Mouse (Mus musculus) frontal cortex, postnatal 14 days (tissue): Measurements from ENCODE around the gene Dpf3.

Source experiments
- DNase-seq, 2 experiments: peaks; one replicate each; pipeline ENCODE4 v3.0.0; 2022; ENCODE audit warnings: low spot score in 2 of 2

Gene Dpf3

DNA sequence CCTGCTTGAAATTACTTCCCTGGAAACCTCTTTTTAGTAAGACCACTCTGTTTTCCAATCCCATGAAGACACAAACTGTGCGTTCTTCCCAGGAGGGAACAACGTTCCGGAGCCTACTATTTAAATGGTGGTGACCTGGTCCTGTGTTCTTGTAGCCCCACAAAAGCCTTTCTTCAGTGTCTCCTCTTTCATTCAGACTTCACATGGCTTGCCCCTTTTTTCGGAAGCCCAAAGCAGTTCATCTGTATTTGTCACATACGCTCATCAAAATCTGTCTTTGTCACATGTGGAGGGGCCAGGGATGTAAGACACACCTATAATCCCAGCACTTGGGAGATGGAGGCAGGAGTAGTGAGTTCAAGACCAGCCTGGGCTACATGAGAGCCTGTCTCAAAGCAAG, 73.8 kb downstream of the Dpf3 start:
- DNase-seq = no peak

DNA sequence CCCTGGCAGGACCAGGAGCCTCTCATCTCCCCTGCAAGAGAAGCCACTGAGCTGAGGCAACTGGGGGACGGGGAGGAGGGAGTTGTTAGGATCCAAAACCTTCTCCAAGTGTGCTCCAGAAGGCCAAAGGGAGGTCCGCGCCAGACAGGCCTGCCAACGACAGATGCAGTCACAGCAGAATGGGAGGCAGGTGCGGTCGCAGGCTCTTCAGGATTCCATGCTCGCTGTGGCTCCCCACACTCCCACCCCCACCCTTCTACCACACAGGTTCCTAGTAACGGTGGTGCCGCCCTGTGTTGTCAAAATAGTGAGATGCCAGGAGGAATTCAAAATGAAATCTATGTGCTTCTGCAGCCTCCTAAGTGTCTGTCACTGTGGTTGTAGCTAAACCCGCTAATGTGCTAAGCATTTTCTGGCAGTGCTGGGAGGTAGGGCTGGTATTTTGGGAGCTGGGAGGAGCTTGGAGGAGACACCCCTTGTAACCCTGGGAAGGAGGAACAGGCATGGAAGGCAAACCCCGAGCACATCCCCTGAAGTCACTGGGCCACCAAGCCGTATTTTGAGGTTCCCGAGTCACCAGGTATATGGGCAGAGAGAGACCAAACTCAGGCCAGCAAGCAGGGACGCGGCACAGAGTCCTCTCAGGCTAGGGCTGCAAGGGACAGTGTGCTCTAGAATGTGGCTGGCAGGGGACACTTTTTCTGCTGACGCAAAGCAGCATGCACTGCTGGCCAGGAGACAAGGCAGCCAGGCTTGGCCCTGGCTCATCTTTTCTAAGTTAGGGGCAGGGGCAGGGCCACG, 75.6 kb downstream of the Dpf3 start:
- DNase-seq = peak; percentile 31 to 36

DNA sequence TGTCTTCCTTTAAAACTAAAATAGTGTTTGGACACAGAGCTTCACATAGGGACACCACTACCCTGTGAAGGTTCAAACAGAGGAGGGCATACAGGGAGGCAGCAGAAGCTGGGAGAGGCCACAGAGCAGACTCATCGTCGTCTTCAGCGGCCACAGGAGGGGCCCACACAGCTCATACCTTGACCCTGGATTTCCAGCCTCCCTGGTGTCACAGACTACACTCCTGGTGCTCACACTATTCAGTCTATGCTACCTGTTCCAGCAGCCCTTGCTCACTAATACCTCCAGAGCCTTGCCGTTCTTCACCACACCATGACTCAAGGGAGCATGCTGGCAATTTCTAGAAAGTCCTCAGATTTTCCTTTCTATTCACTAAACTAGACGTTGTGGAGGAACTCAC, 76.5 kb downstream of the Dpf3 start:
- DNase-seq = no peak

DNA sequence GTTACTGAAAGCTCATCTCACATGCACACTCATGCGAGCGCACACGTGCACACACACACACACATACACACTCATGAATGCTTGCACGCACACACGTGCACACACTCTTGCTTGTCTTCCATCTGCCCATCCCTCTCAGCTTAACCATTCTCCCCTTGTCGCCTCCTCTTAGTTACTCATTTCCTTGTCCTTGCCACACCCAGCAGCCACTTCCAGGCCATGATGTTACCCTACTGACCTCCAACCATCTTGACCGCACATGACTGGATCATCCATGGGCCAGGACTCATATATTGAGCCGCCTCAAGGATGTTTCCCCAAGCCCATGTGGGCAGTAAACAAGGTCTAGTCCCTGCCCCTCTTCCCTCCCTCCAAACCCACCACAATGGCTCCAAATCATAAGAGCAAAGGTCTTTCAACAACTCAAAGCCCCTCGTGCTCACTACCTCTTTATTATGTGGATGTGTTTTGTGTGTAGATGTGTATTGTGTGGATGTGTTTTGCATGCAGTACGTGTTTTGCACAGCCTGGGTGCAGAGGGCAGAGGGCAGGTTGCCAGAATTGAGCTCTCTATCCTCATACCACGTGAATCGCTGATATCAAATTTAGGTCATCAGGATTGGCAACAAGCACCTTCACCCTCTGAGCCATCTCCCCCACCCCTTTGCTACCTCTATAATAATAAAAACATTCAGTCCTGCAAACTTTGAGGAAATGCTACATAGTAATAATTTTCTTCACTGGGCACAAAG, 82.0 kb downstream of the Dpf3 start:
- no peak for DNase-seq

DNA sequence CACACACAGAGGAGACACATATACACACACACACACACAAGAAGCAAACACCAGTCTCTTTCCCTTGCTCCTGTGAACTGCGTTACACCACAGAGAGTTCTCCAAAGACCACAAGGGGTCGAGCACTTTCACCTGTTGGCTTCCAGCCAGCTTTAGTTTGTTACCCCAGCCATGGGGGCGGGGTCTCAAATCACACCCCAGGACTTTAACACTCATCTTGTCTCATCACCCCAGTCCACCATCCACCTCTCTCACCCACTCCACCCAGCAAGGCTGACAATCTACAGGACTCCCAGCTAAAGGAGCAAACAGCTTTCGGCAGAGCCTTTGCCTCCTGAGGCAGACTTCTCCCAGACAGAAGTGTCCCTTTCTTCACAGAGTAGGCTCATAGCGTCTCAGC, 85.2 kb downstream of the Dpf3 start:
- no peak for DNase-seq

DNA sequence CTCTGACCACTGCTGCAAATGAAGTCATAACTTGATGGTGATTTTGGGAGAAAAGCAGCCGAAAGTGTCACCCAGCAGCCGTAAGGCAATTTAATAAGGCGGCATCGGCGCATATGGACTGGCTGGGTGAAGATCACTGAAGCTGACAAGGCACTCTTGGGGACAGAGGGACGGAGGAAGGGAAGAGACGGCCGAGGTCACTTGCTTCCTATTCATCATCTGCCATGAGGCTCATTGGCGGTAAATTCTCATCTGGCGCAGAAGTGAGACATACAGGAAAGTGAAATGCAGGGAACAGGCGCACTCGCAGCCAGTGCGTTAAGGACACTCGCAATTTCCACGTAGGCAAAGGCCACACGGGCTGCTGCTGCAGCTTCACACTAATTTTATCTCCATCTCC, 95.5 kb downstream of the Dpf3 start:
- no peak for DNase-seq

DNA sequence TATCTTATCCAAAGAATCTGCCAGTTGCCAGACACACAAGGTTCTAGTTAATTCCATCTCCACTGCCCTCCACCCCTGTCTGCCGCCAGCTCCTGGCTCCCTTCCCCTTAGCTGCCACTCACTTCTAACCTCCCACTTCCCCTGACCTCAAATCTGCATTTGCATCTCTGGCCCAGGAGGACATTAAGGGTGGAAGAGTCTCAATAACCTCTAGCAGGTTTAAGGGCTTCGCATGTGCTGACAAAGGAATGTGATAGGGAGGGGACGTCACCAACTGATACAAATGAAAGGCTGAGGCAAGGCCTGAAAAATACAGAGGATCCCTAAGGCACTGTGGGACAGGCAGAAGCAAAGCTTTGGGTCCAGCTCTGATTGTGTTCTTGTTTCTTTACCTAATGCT, 100.0 kb downstream of the Dpf3 start:
- no peak for DNase-seq

DNA sequence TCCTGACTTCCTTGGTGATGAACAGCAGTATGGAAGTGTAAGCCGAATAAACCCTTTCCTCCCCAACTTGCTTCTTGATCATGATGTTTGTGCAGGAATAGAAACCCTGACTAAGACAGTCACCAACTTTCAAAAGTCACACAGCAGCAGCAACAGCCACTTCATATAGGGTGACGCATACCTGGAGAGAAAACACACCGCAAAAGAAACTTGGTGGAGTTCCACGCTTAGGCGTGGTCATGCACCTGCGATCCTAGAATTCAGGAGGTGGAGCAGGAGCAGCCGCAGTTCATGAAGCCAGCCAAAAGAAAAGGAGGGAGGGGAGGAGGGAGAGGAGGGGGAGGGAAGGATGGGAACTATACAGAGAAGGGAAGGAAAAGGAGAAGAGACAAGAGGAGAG, 106.4 kb downstream of the Dpf3 start:
- DNase-seq = no peak

DNA sequence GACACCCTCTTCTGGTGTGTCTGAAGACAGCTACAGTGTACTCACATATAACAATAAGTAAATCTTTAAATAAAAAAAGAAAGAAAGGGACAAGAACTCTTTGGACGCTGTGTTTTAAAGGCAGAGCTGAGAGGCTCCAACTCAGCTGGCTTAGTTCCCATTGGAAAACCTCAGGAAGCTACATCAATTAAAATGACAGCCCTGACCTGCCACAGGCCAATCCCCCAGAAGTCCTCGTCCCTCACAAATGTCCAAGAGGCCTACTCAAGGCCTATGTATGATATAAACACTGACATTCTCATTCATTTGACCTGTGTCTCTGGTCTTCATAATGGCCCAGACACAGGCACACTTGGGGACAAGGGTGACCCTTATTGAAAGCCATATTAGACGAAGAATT, 107.5 kb downstream of the Dpf3 start:
- DNase-seq = no peak

DNA sequence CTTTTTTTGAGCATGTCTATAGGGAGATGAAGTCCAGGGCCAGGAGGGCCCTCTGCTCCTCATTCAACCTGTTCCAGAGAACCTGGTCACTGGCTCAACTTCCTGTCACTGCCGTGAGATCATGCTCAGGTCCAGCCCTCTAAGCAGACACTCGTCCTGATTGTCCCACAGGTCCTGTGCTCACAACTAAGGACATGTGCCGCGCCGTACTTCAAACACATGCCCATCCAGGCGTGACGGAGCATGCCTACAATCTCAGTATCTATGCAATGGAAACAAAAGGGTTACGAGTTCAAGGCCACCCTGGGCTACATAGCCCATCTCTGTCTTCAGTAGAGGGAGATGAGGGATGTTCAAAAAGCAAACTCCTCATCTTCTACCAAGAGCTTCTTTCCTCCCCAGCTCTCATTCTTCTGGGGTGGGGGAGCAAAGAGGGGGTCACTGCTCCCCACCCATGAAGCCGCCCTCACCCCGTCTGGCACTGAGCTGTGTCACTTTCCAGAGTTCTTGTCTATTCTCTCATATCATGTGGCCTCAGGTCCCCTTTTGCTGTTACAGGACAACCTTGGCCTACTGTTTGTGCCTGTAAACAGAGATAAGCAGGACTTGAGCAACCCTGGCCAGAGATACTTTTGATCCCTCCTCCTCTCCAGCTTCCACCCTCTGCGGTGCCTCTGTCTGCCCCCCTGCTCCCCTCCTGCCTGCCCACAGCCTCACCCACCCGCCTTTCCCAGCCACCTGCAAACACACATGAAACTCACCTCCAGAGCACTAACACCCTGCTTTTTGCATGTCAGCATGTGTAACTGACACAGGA, 112.3 kb downstream of the Dpf3 start:
- no peak for DNase-seq

DNA sequence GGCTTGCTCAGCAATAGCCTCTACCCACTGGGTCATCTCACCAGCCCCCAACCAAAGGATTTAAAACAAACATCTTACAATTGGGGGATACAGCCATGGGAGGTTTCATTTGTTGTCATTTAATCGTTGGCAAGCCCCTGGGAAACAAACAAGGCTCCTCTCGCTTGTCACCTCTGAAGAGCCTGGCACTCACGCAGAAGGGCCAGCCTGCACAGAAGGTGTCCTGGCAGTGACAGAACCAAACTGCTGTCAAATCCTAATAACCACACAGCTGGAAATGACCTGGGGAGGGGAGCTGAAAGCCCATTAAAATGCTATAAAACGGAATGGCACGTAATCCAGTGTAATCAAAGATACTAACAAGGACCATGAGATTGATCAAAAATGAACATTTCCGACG, 114.4 kb downstream of the Dpf3 start:
- no peak for DNase-seq

DNA sequence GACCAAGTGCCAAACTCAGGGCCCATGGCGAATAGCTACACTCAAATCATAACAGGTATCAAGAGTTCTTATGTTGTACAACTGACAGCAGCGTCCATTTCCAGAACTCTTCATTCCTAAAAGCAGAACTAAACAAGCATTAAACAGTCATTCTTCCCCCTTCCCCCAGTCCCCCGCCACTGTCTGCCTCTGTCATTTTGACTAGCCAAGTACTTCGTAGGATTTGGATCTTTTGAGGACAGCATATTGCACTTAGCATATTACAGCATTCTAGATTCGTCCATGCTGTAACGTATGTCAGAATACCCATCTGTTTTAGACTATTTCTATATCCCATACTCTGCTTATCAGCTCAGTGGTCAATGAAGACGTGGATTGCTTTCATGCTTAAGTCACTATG, 115.2 kb downstream of the Dpf3 start:
- no peak for DNase-seq

DNA sequence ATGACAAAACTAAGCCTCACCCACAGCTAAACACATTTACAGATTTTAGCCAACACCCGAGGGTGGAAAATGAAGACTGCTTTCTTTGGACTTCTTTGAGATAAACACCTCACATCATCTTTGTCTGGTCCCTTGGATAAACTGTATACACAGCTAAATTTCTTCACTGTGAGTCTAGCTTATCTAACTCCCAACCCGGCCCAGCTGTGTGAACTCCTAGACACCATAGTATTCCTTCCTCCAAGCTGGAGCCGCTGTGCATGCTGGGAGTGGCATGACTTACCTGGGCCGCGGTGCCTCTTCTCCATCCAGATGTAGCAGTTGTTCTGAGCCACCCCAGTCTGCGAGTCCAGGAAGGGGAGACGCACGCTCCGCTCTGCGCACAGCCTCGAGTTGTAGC, 117.3 kb downstream of the Dpf3 start:
- DNase-seq = no peak

DNA sequence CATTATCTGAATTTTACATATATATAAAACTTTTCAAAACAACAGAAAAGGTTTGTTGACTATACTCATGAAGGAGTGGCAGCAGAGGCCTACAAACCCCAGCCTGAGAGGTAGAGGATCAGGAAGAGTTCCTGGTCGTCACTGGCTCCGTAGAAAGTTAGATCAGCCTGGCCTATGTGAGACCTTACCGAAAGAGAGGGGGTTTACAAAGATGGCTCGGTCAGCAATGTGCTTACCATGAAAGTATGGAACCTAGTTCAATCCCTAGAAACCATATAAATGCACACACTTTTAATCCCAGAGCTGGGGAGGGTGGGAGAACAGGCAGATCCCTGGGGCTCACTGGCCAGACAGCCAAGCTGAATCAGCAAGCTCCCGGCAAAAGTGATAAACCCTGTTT, 118.1 kb downstream of the Dpf3 start:
- no peak for DNase-seq

DNA sequence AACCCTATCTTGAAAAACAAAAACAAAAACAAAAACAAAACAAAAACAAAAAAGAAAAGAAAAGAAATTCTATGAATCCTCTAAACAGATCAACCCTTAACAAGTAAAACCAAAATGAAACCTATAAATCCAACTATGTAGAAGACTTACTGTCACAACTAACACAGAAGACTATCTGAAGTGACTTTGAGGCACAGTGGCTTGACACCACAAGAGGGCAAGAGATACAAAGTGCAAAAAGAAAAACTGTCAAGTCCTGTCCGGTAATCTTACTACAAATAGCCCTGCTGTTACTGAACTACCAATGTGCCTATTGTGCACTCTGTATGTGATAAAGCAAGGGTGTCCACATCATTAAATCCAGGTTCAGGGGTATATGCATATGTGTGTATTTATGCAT, 120.0 kb downstream of the Dpf3 start:
- no peak for DNase-seq

DNA sequence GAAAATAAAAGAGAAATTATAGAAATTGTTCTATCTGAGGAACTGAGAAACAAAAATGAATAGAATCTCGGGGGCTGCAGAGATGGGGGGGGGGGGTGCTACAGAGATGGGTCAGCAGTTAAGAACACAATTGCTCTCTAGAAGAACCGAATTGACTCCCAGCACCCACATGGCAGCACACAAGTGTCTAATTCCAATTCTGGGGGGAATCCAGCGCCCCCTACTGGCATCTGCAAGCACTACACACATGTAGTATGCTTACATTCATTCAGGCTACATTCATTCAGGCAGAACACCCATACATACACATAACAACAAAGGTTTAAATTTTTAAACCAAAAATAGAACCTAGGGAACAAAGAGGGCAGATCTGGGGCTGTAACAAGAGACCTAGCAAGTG, 122.7 kb downstream of the Dpf3 start:
- DNase-seq = no peak

DNA sequence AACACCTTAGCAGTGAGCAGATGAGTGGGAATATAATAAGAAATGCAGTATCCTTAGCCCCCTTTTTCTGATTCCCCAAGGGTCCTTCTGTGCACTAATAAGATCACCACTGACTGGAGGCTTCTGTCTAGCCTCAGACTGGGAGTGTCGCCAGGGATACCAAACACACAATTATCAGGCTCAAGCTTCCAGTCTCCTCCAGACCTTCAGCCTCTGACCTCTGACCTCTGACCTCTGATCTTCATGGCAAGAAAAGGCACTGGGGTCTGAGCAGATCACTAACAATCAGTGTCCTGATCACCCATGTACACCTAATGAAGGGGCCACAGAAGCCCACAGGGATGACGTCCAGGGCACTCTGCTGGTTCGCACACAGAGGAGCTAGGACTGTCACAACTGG, 125.7 kb downstream of the Dpf3 start:
- DNase-seq = no peak

DNA sequence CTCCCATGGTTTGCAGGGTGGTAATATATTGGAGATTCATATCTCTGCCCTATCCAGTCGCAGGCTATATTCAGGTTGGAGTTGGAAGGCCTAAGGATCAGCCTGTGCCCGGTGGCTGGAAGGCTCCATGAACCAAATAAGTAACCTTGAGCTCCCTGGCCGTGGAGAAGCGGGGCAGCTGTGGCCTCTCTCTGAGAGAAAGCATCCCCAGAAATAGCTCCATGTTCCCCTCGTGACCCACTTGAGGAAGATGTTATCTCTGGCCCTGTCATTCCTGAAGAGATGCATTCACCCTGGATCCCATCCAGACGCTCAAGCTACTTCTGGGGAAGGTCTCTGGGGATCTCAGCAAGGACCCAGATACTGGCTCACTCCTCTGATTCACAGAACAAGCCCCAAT, 134.9 kb downstream of the Dpf3 start:
- no peak for DNase-seq

DNA sequence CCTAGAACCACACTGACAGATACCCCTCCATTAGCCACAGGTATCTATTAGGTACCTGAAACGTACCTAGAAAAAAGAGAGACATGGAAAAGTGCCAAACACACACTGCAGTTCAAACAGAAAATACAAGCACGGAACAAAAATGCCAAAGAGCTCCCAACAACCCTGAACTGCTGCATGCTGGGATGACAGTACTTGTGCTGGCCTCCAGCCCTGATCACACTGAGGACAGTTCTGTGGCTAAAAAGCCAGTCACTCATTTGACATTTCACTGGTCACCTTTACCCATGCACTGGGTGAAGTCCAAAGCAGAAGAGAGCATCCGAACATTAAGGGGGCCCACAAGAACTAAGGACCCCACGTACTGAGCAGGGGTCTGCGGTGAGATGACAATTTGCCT, 137.8 kb downstream of the Dpf3 start:
- DNase-seq = no peak

DNA sequence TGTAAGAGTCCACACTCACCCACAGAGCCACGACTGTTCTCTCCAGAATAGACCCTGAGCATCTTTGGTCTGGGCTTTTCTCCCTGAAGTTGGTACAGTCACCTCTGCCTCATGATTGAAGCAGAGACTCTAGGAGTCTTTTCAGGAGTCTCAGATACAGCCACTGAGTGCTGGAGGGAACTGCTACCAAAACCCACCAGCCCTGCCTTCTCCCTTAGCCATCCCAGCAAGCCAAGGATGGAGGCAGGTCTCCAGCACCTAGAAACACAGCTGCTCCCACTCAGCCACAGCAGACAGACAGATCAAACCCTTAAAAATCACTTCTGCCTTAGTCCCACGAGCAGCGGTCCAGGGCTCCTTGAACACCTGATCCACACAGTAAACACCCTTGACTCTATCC, 139.3 kb downstream of the Dpf3 start:
- DNase-seq = no peak

DNA sequence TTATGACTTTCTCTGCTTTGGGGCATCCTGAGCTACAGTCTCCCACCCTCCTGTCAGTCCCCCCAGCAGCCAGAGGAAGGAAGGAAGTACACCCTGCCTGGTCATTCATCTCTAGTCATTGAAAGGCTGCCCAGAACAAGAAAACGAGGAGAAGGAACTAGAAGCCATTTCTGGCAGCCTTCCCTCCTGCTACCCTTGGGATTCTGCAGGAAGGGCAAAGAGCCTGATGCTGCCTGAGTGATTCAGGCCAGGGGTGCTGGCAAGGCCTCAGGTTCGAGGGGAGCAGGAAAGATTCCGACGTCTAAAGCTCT, 144.7 kb downstream of the Dpf3 start:
- peak; percentile 27 to 36 for DNase-seq

DNA sequence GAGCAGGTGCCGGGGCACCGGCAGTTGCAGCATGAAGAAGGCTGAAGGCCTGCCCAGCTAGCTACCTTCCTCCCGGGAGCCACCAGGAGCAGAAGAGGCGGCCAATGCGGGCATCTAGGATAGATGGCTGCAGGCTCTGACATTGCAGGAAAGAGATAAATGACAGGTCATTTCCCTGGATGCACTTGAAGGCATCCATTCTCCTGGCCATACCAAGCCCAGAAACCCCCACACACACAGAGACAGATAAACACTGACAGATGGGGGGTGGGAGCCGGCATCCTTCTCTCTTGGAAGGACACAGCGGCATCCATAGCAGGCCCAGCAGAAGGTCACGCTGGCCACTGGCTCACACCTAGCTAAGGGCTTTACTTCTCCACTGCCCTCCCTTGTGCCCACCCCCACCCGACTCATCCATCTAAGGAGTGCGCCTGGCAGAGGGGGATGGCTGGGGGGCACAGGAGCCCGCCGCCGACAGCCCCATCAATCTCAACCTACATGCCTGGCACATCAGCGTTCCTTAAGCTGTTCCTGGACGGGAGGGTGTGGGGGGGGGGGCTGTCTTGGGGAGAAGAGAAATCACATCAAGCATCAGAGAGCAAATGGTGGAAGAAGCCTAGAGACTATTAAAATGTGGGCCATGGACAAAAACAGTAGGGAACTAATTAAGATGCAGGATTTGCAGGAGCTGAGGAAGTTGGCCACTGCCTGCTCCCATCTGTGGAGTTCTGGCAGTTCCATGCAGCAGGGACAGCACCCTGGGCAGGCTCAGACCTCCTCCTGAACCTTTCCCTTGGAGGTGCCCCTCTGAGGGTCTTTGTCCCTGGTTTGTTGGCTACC, 145.3 kb downstream of the Dpf3 start:
- peak in 1 of 2 experiments; percentile 20 for DNase-seq
